Mouse (Mus musculus) natural killer cell, adult 2 months (primary cell): ENCODE results near the gene Itch.
A peak's percentile ranks its signal among the peaks of the same experiment; 100 is the strongest.
"Not testable (repeated sequence)": the region's sequence is repeated elsewhere in the genome, so short reads cannot be mapped to it uniquely, and the experiment has no call there.

ENCODE experiments used
- DNase-seq, 2 experiments: peaks; one replicate each; pipeline ENCODE4 v3.0.0; 2022; ENCODE audit warnings: low spot score in 2 of 2

Itch gene

GRCm38 (mm10) chr2:155142025-155142555, 8.8 kb downstream of the Itch start:
- no peak for DNase-seq

- not testable (repeated sequence) for DNase-seq
Measured at GRCm38 (mm10) chr2:155149296-155149695, 16.0 kb downstream of the Itch start.

- DNase-seq = peak in 1 of 2 experiments; percentile 15
Measured at GRCm38 (mm10) chr2:155207419-155207818, 74.1 kb downstream of the Itch start.

- DNase-seq = no peak
Measured at GRCm38 (mm10) chr2:155223145-155223544, 89.8 kb downstream of the Itch start.

- no peak for DNase-seq
Measured at GRCm38 (mm10) chr2:155224721-155225120, 91.4 kb downstream of the Itch start.

GRCm38 (mm10) chr2:155235746-155236361, 102.5 kb downstream of the Itch start:
- no peak for DNase-seq

- peak; percentile 91 to 92 for DNase-seq
Measured at GRCm38 (mm10) chr2:155236362-155236992, 103.2 kb downstream of the Itch start, which contains the start of gene Dynlrb1. Gene Dynlrb1, plus strand, starts transcription at chr2:155236533.

GRCm38 (mm10) chr2:155237276-155237675, 104.0 kb downstream of the Itch start:
- DNase-seq = no peak

GRCm38 (mm10) chr2:155240915-155241314, 107.6 kb downstream of the Itch start:
- DNase-seq = peak in 1 of 2 experiments; percentile 46

- no peak for DNase-seq
Measured at GRCm38 (mm10) chr2:155242296-155242855, 109.1 kb downstream of the Itch start.

GRCm38 (mm10) chr2:155246231-155246630, 112.9 kb downstream of the Itch start:
- DNase-seq = no peak

- no peak for DNase-seq
Measured at GRCm38 (mm10) chr2:155248206-155248605, 114.9 kb downstream of the Itch start.

GRCm38 (mm10) chr2:155248718-155249117, 115.4 kb downstream of the Itch start:
- DNase-seq = no peak

- no peak for DNase-seq
Measured at GRCm38 (mm10) chr2:155249588-155249987, 116.3 kb downstream of the Itch start.

- no peak for DNase-seq
Measured at GRCm38 (mm10) chr2:155265526-155265925, 132.2 kb downstream of the Itch start.

GRCm38 (mm10) chr2:155266896-155267295, 133.6 kb downstream of the Itch start:
- DNase-seq = no peak

GRCm38 (mm10) chr2:155271957-155272356, 138.6 kb downstream of the Itch start:
- DNase-seq = no peak

GRCm38 (mm10) chr2:155272396-155273170, 139.3 kb downstream of the Itch start:
- DNase-seq = no peak

- DNase-seq = no peak
Measured at GRCm38 (mm10) chr2:155273603-155274002, 140.3 kb downstream of the Itch start.

- peak; percentile 96 to 97 for DNase-seq
Measured at GRCm38 (mm10) chr2:155276195-155276594, 142.9 kb downstream of the Itch start, which contains the start of gene Map1lc3a. Gene Map1lc3a, plus strand, starts transcription at chr2:155276297.
